Mouse (Mus musculus) heart, embryonic 10.5 days (tissue): ENCODE measurements around the gene Zmynd8. TPM values are rescaled to one million over a fixed set of nuclear protein-coding genes. Genes with fewer than 3 reads are reported as not detected.
A peak's percentile ranks its signal among the peaks of the same experiment; 100 is the strongest.

ENCODE experiments used
- DNase-seq: peaks from one replicate; pipeline ENCODE4 v3.0.0-alpha.2; 2017; ENCODE audit warnings: low spot score
- H3K27ac ChIP-seq: fragments of 300-500 bp; sonication (generic); 2 replicates; pipeline ENCODE4 v1.5.1; 2016; ENCODE audit warnings: mild to moderate bottlenecking
- H3K27me3 ChIP-seq: fragments of 300-500 bp; sonication (generic); 2 replicates; pipeline ENCODE4 v1.6.1; 2016; ENCODE audit warnings: mild to moderate bottlenecking; ENCODE audit not compliant: poor library complexity, insufficient read depth, severe bottlenecking
- H3K36me3 ChIP-seq: fragments of 300-500 bp; sonication (generic); 2 replicates; pipeline ENCODE4 v1.6.1; 2016; ENCODE audit warnings: mild to moderate bottlenecking, moderate library complexity
- H3K4me1 ChIP-seq: fragments of 300-500 bp; sonication (generic); 2 replicates; pipeline ENCODE4 v1.6.1; 2016; ENCODE audit warnings: mild to moderate bottlenecking
- H3K4me3 ChIP-seq: fragments of 300-500 bp; sonication (generic); 2 replicates; pipeline ENCODE4 v1.5.1; 2016; ENCODE audit warnings: mild to moderate bottlenecking, moderate library complexity
- H3K9me3 ChIP-seq: fragments of 300-500 bp; sonication (generic); 2 replicates; pipeline ENCODE4 v1.6.1; 2016; ENCODE audit warnings: mild to moderate bottlenecking, moderate library complexity
- WGBS: fragments of 180-500 bp; shearing (Covaris S2); methylation state at CpG from one replicate; pipeline ENCODE4 v1.1.7; 2016; 5-methylcytosine and 5-hydroxymethylcytosine counted together
- polyA plus RNA-seq: library from polyadenylated mRNA; unstranded; fragments of >200 nt; fragmentation: Nextera tagmentation; extraction: Ambion mirVana; gene quantifications from 2 replicates; pipeline ENCODE4 v1.2.1, GENCODE M21; 2016

Gene Zmynd8
- polyA plus RNA-seq, 1 experiment from 2014 or later: 57.1 TPM

DNA sequence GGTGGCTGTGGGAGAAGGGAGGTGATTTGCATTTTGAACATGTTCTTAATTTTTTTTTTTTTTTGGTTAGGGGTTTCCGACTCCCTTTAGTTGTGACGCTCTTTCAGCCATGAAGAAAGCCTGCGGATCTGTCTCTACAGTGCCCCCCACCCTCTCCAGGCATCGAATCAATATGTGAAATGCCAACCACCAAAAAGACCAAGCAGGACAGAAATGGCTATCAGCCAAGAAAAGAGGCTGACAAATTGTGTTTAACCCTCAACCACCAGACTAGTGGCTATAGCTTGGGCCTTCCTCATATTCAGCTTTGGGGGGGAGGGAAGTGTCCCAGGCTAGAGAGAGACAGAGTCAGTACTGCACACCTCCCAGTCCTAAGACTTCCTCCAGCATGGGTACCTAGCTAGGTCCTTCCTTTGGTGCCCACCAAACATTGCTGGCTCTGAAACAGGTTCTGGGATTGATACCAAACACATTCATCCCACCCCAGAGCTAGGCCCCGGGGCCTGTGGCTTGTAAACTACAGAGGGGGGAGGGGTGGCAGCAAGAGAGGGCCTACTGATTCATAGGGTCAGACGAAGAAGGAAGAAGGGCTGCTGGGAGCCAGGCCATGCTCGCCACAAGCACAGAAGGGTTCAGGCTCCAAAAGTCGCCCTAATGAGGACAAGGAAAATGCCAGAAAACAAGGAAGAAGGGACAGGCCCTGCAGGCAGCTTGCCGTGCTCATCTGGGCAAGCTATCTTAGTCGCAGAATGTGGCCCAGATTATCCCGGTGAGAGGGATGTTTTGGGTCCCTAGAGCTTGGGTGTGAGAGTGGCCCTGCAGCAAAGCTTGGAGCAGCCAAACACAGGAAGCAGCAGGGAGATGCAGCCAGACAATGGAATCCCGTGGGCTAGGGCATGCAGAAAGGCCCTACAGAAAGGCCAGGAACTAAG lies 40.1 kb downstream of the Zmynd8 start:
- 23% methylated on average over 12 of the region's 12 CpGs for WGBS
- Histone ChIP-seq H3K4me3 (peak overlapping the region; percentile 41), H3K4me1 (peaks cover 81% of the 10 kb centered on the region), H3K9me3 (no peaks in the 10 kb centered on the region), H3K27ac (peak overlapping the region; percentile 85), H3K27me3 (no peaks in the 10 kb centered on the region), H3K36me3 (peaks cover 25% of the 10 kb centered on the region)
- DNase-seq: no peak

DNA sequence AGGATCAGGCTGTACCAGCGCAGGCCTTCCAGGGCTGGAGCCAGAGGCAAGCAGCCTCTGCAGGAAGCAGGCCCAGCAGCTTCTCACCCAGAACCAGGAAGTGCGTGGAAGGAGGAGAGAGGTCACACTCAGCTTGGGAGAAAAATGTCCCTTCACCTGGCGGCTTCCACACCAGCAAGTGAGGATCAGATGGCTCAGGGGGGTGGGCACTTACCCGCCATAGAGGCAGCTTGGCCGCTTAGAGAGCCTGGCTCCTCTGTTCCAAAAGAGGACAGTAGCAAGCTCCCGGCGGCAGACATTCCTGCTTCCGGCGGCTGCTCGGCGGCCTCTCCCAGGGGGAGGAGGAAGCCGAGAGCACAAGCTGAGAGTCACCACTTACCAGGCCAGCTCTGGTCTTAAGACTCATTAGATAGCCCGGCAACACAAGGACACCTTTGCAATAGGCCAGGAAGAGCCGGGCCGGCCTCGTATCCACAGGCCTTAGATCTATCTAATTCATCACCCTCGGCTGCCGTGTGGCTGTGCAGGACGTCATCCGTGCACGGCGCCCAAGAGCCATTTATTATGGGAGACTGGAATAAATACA lies 40.9 kb downstream of the Zmynd8 start:
- Histone ChIP-seq H3K27me3 (no peaks in the 10 kb centered on the region), H3K36me3 (peaks cover 25% of the 10 kb centered on the region), H3K9me3 (no peaks in the 10 kb centered on the region), H3K4me1 (peaks cover 85% of the 10 kb centered on the region), H3K27ac (peak overlapping the region; percentile 85), H3K4me3 (peak overlapping the region; percentile 41)
- 3% methylated on average over 22 of the region's 22 CpGs for WGBS
- DNase-seq: peak; percentile 80

DNA sequence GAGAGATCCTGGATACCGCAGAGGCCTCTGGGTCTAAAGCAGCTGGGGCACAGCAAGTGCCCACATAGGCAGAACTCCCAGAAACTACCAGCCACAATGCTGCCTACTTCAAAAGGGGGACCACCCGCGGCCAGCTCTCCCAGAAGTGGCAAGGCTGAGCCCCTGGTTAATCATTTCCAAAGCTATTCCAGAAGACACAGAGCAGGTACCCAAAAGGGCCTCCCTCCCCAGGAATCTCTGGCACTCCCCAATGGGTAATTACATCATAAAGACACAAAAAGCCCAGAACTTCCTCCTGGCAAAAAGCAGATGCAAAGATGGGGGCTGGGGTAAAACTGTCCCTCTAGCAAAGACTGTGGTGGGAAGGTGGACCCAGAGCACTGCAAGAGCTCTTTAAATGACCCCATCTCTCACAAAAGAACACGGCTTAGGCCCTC lies 41.4 kb downstream of the Zmynd8 start:
- Histone ChIP-seq H3K27me3 (no peaks in the 10 kb centered on the region), H3K4me3 (peak overlapping the region; percentile 41), H3K36me3 (peaks cover 25% of the 10 kb centered on the region), H3K9me3 (no peaks in the 10 kb centered on the region), H3K4me1 (peaks cover 90% of the 10 kb centered on the region), H3K27ac (peak overlapping the region; percentile 85)
- WGBS: 20% methylated on average over 4 of the region's 4 CpGs
- no peak for DNase-seq

DNA sequence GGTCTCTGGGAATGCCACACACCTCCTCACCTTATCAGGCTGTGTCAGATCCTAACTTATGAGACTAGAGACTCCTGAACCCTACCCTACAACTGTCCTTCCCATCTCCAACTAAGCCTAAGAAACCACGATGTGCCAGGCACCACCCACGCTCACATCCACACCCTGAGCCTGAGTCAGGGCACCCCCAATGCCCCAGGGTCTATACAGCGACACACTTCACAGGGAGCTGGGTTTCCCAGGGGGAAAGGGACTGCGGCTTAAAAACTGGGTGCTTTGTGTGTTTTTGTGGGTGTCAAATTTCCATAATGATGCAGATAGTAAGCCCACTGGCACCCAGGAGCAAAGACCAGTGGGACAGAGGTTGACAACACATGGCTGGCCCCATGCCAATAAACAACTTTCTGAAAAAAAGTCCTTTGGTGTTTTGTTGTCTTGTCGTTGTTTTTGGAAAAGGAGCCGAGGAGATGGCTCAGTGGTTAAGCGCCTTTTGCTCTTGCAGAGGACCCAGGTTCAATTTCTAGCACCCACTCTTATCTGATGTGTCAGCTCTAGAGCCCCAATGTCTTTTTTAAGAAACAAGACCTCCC lies 42.1 kb downstream of the Zmynd8 start:
- H3K27ac ChIP-seq: peak overlapping the region; percentile 85
- 77% methylated on average over 7 of the region's 7 CpGs for WGBS
- H3K9me3 ChIP-seq: no peaks in the 10 kb centered on the region
- H3K4me3 ChIP-seq: no peak overlapping the region
- peaks cover 90% of the 10 kb centered on the region for H3K4me1 ChIP-seq
- peaks cover 23% of the 10 kb centered on the region for H3K36me3 ChIP-seq
- no peak for DNase-seq
- no peaks in the 10 kb centered on the region for H3K27me3 ChIP-seq

GRCm38 (mm10) chr2:165855641-165856301 lies 43.0 kb downstream of the Zmynd8 start:
- Histone ChIP-seq H3K36me3 (peaks cover 23% of the 10 kb centered on the region), H3K27ac (0 out of 2 replicates have a peak overlapping the region, but pooled peaks have one; percentile 38), H3K4me1 (peaks cover 97% of the 10 kb centered on the region), H3K4me3 (no peak overlapping the region), H3K27me3 (no peaks in the 10 kb centered on the region), H3K9me3 (no peaks in the 10 kb centered on the region)
- WGBS: 76% methylated on average over 6 of the region's 6 CpGs
- no peak for DNase-seq

DNA sequence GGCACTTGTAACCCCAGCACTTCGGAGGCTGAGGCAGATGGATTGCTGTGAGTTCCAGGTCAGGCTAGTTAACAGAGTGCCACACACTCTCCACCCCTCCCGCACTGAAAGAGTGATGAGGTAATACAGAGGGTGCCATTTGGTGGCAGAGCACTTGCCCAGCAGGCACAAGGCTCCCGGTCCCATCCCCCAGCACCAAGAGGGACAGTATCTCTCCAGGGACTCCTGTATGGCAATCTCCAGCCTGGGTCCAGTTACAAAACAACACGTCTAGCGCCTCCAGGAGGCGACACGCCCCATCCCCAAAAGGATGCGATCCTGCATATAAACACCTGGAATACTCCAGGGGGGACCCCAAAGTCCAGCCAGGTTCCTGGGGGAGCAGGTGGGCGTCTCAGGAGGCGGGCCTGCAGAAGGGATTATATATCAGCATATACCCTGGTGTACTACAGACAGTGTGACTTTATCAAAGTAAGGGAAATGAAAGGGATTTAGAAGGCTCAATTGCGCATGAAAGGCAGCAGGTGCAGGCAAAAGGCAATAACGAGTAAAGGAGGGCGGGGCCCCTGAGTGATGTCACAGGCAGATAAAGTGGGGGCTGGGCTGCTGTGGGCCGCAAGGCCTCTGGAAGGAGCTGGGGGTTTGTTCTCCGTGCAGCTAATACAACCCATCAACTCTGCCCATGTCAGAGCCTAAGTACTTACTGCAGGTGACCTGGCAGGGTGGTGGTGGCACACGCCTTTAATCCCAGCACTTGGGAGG lies 44.4 kb downstream of the Zmynd8 start:
- peak overlapping the region; percentile 16; the same call in 1 of the 2 replicates for H3K27ac ChIP-seq
- 45% methylated on average over 16 of the region's 16 CpGs for WGBS
- DNase-seq: no peak
- H3K4me1 ChIP-seq: peaks cover 92% of the 10 kb centered on the region
- peaks cover 31% of the 10 kb centered on the region for H3K36me3 ChIP-seq
- no peak overlapping the region for H3K4me3 ChIP-seq
- H3K9me3 ChIP-seq: no peaks in the 10 kb centered on the region
- no peaks in the 10 kb centered on the region for H3K27me3 ChIP-seq

DNA sequence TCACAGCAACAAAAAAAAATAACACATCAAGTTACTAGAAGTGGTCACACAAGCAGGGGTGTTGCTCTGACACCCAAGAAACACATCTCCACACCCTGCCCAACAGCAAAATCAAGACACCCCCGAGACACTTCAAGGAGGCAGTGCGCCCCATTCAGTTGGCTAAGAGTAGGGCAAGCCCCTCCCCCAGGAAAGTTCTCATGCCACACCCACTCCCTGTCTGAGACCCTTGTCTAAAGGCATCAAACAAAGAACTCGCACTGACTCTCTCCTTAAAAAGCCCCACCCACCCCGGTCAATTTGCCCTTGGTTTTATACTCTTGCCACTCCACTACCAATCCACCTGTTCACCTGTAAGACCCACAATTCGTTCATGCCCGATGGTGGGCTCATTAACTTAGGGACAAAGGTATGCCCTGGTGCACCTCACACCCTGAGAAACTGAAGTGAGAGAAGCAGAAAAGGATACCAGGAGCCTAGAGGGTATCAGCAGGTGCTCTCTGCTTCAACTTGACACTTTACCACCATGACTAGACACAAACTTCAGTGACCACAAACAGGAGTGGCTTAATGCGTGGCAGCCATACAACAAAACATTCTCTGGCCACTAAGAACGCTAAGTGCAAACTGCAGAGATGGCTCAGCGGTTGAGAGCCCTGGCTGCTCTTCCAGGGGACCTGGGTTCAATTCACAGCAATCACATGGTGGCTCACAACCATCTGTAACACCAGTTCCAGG lies 45.8 kb downstream of the Zmynd8 start:
- H3K27me3 ChIP-seq: no peaks in the 10 kb centered on the region
- H3K36me3 ChIP-seq: peaks cover 41% of the 10 kb centered on the region
- H3K9me3 ChIP-seq: no peaks in the 10 kb centered on the region
- 81% methylated on average over 9 of the region's 9 CpGs for WGBS
- no peak overlapping the region for H3K4me3 ChIP-seq
- peaks cover 92% of the 10 kb centered on the region for H3K4me1 ChIP-seq
- peak overlapping the region; percentile 73 for H3K27ac ChIP-seq
- no peak for DNase-seq

DNA sequence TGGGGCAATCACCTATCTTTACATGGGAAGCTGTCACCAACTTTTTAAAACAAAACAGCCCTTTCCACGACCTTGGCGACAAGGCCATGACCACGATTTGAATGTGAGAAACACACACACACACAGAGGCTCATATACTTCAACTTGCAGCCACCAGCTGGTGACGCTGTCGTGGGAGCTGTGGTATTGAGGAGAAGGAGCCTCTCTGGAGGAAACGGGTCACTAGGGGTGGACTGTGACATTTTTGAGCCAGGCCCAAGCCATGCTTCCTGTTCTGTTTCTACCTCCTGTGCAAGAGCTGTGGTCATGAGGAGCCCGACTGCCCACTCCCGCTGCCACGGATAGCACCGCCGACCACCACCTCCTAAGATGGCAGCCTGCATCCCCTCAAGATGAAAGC lies 46.4 kb downstream of the Zmynd8 start:
- no peak for DNase-seq
- WGBS: 64% methylated on average over 11 of the region's 11 CpGs
- Histone ChIP-seq H3K4me3 (no peak overlapping the region), H3K27me3 (no peaks in the 10 kb centered on the region), H3K9me3 (no peaks in the 10 kb centered on the region), H3K36me3 (peaks cover 43% of the 10 kb centered on the region), H3K4me1 (peaks cover 87% of the 10 kb centered on the region), H3K27ac (peak overlapping the region; percentile 73)

DNA sequence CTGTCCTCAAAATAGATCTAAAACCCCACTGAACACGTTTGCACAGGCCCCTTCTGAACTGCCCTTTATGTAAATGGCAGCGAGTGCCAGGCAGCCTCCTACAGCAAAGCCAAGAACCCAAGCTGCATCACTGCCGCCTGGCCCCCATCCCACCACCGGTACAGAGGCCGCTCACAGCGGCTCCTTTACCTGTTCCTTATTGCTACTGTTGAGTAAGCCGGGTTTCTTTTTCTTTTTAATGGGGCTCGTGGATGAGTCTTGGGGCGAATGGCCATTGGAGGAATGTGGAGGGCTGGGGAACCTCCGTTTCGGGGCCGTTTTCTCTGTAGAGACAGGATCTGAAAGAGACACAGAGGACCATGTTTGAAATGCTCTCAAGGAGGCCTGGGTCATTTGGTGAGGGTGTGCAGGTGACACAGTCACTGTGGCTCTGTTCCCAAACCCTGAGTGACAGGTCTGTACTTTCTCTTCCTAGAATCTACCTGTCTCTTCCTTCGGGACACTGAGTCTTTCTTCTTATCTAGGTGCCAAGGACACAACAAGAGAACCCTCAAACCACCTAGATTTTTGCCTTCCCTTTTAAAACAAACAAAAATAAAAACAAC lies 46.9 kb downstream of the Zmynd8 start:
- Histone ChIP-seq H3K4me1 (peaks cover 82% of the 10 kb centered on the region), H3K27ac (peak overlapping the region; percentile 73), H3K36me3 (peaks cover 46% of the 10 kb centered on the region), H3K9me3 (no peaks in the 10 kb centered on the region), H3K27me3 (no peaks in the 10 kb centered on the region), H3K4me3 (no peak overlapping the region)
- 82% methylated on average over 13 of the region's 13 CpGs for WGBS
- no peak for DNase-seq

DNA sequence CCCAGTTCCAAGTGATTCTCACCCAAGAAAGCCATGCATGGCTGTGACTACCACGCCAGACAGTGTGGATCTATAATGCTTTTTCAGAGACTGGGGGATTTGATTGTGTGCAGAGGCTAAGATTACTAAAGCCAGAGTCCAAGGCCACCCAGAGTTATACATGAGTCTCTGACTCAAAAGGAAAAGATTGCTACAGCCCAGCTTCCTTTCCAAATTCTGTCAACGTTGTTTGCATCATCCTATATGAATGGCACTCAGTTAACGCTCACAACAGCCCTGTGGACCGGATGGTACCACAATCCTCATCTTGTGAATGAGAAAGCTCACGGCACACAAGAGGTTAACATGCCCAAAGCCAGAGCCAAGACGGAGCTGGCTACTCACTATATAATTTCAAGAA lies 48.0 kb downstream of the Zmynd8 start:
- Histone ChIP-seq H3K4me3 (no peak overlapping the region), H3K27me3 (no peaks in the 10 kb centered on the region), H3K9me3 (no peaks in the 10 kb centered on the region), H3K27ac (peak overlapping the region; percentile 73; the same call in 1 of the 2 replicates), H3K4me1 (peaks cover 71% of the 10 kb centered on the region), H3K36me3 (peaks cover 57% of the 10 kb centered on the region)
- no peak for DNase-seq
- 80% methylated on average over 6 of the region's 6 CpGs for WGBS

DNA sequence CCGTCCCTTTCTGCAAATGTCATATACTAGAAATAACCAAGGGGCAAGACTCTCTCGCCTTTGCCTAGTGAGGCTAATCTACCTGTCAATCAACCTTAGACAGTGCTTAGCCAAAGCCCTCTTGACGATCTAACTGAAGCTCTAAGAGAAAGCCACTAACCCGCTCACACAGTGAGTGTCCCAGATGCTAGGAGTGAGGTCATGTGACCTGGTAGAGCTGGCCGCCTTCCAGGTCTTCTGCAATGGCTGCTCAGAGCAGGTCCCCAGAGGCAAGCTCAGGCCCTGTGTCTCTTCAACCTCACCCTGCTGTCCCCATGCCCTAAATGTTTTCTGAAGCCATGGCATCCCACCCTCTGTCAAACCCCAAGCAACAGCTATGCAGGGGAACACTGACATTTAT lies 49.7 kb downstream of the Zmynd8 start:
- Histone ChIP-seq H3K27me3 (no peaks in the 10 kb centered on the region), H3K4me3 (no peak overlapping the region), H3K9me3 (no peaks in the 10 kb centered on the region), H3K27ac (peak overlapping the region; percentile 70), H3K36me3 (peaks cover 70% of the 10 kb centered on the region), H3K4me1 (peaks cover 54% of the 10 kb centered on the region)
- WGBS: 38% methylated on average over 5 of the region's 5 CpGs
- no peak for DNase-seq
